Mouse (Mus musculus) heart, embryonic 11.5 days (tissue): ENCODE measurements at regions not wholly inside any gene's neighbourhood (a gene's known extent, or its start where the extent isn't known, plus 50 kb on each side); places are given as distances from the start of the nearest gene placed in this dataset.
A peak's percentile ranks its signal among the peaks of the same experiment; 100 is the strongest.

ENCODE experiments used
- ATAC-seq: fragments of 200-750 bp; cut with Nextera tagmentation; replicated peaks from 2 replicates; pipeline ENCODE4 v1.8.0; 2017; ENCODE audit warnings: moderate library complexity; ENCODE audit not compliant: insufficient number of reproducible peaks, low FRiP score, low TSS enrichment
- H3K27ac ChIP-seq: fragments of 300-500 bp; sonication (generic); 2 replicates; pipeline ENCODE4 v1.5.1; 2014; ENCODE audit warnings: mild to moderate bottlenecking, low read depth, low read length
- H3K27me3 ChIP-seq: fragments of 300-500 bp; sonication (generic); 2 replicates; pipeline ENCODE4 v1.6.1; 2014; ENCODE audit warnings: mild to moderate bottlenecking, low read length, mixed read lengths; ENCODE audit not compliant: control insufficient read depth, insufficient read depth
- H3K36me3 ChIP-seq: fragments of 300-500 bp; sonication (generic); 2 replicates; pipeline ENCODE4 v1.6.1; 2014; ENCODE audit warnings: mild to moderate bottlenecking, low read length, moderate library complexity, mixed read lengths; ENCODE audit not compliant: control insufficient read depth, insufficient read depth
- H3K4me1 ChIP-seq: fragments of 300-500 bp; sonication (generic); 2 replicates; pipeline ENCODE4 v1.6.1; 2014; ENCODE audit warnings: low read length; ENCODE audit not compliant: control insufficient read depth, insufficient read depth
- H3K4me2 ChIP-seq: fragments of 300-500 bp; sonication (generic); 2 replicates; pipeline ENCODE4 v1.6.1; 2014; ENCODE audit warnings: mild to moderate bottlenecking, moderate library complexity
- H3K4me3 ChIP-seq: fragments of 300-500 bp; sonication (generic); 2 replicates; pipeline ENCODE4 v1.5.1; 2014; ENCODE audit warnings: low read depth, low read length
- H3K9ac ChIP-seq: fragments of 300-500 bp; sonication (generic); 2 replicates; pipeline ENCODE4 v1.6.1; 2014; ENCODE audit warnings: mild to moderate bottlenecking, low read depth, low read length, moderate library complexity
- H3K9me3 ChIP-seq: fragments of 300-500 bp; sonication (generic); replicated peaks from 2 replicates; pipeline ENCODE4 v1.6.1; 2016; ENCODE audit warnings: low read length; ENCODE audit not compliant: control insufficient read depth
- WGBS: fragments of 180-500 bp; shearing (Covaris S2); extraction: QIAGEN DNeasy Blood & Tissue Kit; methylation state at CpG from one replicate; pipeline ENCODE4 v1.1.7; 2014; ENCODE audit not compliant: insufficient replicate concordance; 5-methylcytosine and 5-hydroxymethylcytosine counted together

GRCm38 (mm10) chr19:14853416-14853815 is 255.6 kb upstream of the Tle4 start:
- Histone ChIP-seq H3K4me1 (no peaks in the 10 kb centered on the region), H3K9me3 (no peaks in the 10 kb centered on the region), H3K27ac (no peak overlapping the region), H3K36me3 (no peaks in the 10 kb centered on the region), H3K4me2 (no peak overlapping the region), H3K27me3 (no peaks in the 10 kb centered on the region), H3K9ac (no peak overlapping the region), H3K4me3 (no peak overlapping the region)
- no peak for ATAC-seq
- WGBS = 70% methylated on average over 4 of the region's 4 CpGs

- H3K9me3 ChIP-seq = no peaks in the 10 kb centered on the region
- no peaks in the 10 kb centered on the region for H3K27me3 ChIP-seq
- WGBS = 73% methylated on average over 1 of the region's 1 CpGs
- no peaks in the 10 kb centered on the region for H3K4me1 ChIP-seq
- ATAC-seq = no peak
- H3K4me3 ChIP-seq = no peak overlapping the region
- no peaks in the 10 kb centered on the region for H3K36me3 ChIP-seq
- H3K27ac ChIP-seq = no peak overlapping the region
- H3K9ac ChIP-seq = no peak overlapping the region
- no peak overlapping the region for H3K4me2 ChIP-seq
Measured at GRCm38 (mm10) chr19:14849561-14849960, 251.7 kb upstream of the Tle4 start.

- H3K27ac ChIP-seq = no peak overlapping the region
- H3K4me3 ChIP-seq = no peak overlapping the region
- ATAC-seq = no peak
- WGBS = 55% methylated on average over 4 of the region's 4 CpGs
- H3K9ac ChIP-seq = no peak overlapping the region
- no peaks in the 10 kb centered on the region for H3K27me3 ChIP-seq
- H3K4me2 ChIP-seq = no peak overlapping the region
- no peaks in the 10 kb centered on the region for H3K36me3 ChIP-seq
- H3K9me3 ChIP-seq = no peaks in the 10 kb centered on the region
- no peaks in the 10 kb centered on the region for H3K4me1 ChIP-seq
Measured at GRCm38 (mm10) chr19:14847120-14847519, 249.3 kb upstream of the Tle4 start.

- H3K27me3 ChIP-seq = no peaks in the 10 kb centered on the region
- H3K4me2 ChIP-seq = no peak overlapping the region
- H3K27ac ChIP-seq = no peak overlapping the region
- no peaks in the 10 kb centered on the region for H3K9me3 ChIP-seq
- H3K9ac ChIP-seq = no peak overlapping the region
- no peak for ATAC-seq
- no peak overlapping the region for H3K4me3 ChIP-seq
- no peaks in the 10 kb centered on the region for H3K4me1 ChIP-seq
- no peaks in the 10 kb centered on the region for H3K36me3 ChIP-seq
- 59% methylated on average over 8 of the region's 8 CpGs for WGBS
Measured at GRCm38 (mm10) chr19:14835629-14836028, 237.8 kb upstream of the Tle4 start.

- ATAC-seq = no peak
- Histone ChIP-seq H3K4me2 (no peak overlapping the region), H3K4me1 (no peaks in the 10 kb centered on the region), H3K4me3 (no peak overlapping the region), H3K27ac (no peak overlapping the region), H3K9ac (no peak overlapping the region), H3K9me3 (no peaks in the 10 kb centered on the region), H3K36me3 (no peaks in the 10 kb centered on the region), H3K27me3 (no peaks in the 10 kb centered on the region)
- WGBS = 72% methylated on average over 3 of the region's 3 CpGs
Measured at GRCm38 (mm10) chr19:14816354-14816753, 218.5 kb upstream of the Tle4 start.

GRCm38 (mm10) chr19:14806787-14807186 is 208.9 kb upstream of the Tle4 start:
- peaks cover 9% of the 10 kb centered on the region; the same call in 1 of the 2 replicates for H3K27me3 ChIP-seq
- H3K9ac ChIP-seq = no peak overlapping the region
- no peak overlapping the region for H3K4me2 ChIP-seq
- H3K27ac ChIP-seq = no peak overlapping the region
- H3K4me3 ChIP-seq = no peak overlapping the region
- no peaks in the 10 kb centered on the region for H3K9me3 ChIP-seq
- no peak for ATAC-seq
- 64% methylated on average over 6 of the region's 6 CpGs for WGBS
- H3K4me1 ChIP-seq = no peaks in the 10 kb centered on the region
- no peaks in the 10 kb centered on the region for H3K36me3 ChIP-seq

GRCm38 (mm10) chr19:14802909-14803650 is 205.2 kb upstream of the Tle4 start:
- no peak overlapping the region for H3K9ac ChIP-seq
- H3K27me3 ChIP-seq = peaks cover 29% of the 10 kb centered on the region
- no peak for ATAC-seq
- no peaks in the 10 kb centered on the region for H3K36me3 ChIP-seq
- 11% methylated on average over 5 of the region's 5 CpGs for WGBS
- no peak overlapping the region for H3K4me3 ChIP-seq
- H3K9me3 ChIP-seq = no peaks in the 10 kb centered on the region
- no peak overlapping the region for H3K27ac ChIP-seq
- no peaks in the 10 kb centered on the region for H3K4me1 ChIP-seq
- peak overlapping the region; percentile 24; the same call in 1 of the 2 replicates for H3K4me2 ChIP-seq

GRCm38 (mm10) chr19:14801669-14802068 is 203.8 kb upstream of the Tle4 start:
- Histone ChIP-seq H3K4me2 (no peak overlapping the region), H3K27ac (no peak overlapping the region), H3K27me3 (peaks cover 34% of the 10 kb centered on the region), H3K4me3 (no peak overlapping the region), H3K36me3 (no peaks in the 10 kb centered on the region), H3K9ac (no peak overlapping the region), H3K4me1 (no peaks in the 10 kb centered on the region), H3K9me3 (no peaks in the 10 kb centered on the region)
- ATAC-seq = peak; percentile 61; the same call in 1 of the 2 replicates
- 48% methylated on average over 8 of the region's 8 CpGs for WGBS

GRCm38 (mm10) chr19:14799002-14799401 is 201.2 kb upstream of the Tle4 start:
- no peak overlapping the region for H3K27ac ChIP-seq
- 81% methylated on average over 6 of the region's 6 CpGs for WGBS
- no peak overlapping the region for H3K9ac ChIP-seq
- no peak overlapping the region for H3K4me3 ChIP-seq
- no peaks in the 10 kb centered on the region for H3K36me3 ChIP-seq
- H3K4me2 ChIP-seq = no peak overlapping the region
- ATAC-seq = no peak
- peaks cover 36% of the 10 kb centered on the region for H3K27me3 ChIP-seq
- no peaks in the 10 kb centered on the region for H3K4me1 ChIP-seq
- H3K9me3 ChIP-seq = no peaks in the 10 kb centered on the region
